Mouse (Mus musculus): Measurements from ENCODE around the gene Limd1. TPM values are rescaled to one million over a fixed set of nuclear protein-coding genes. Genes with fewer than 3 reads are reported as not detected.

Limd1 gene
- total RNA-seq, 1 experiment from 2014 or later = 18.2 TPM

DNA sequence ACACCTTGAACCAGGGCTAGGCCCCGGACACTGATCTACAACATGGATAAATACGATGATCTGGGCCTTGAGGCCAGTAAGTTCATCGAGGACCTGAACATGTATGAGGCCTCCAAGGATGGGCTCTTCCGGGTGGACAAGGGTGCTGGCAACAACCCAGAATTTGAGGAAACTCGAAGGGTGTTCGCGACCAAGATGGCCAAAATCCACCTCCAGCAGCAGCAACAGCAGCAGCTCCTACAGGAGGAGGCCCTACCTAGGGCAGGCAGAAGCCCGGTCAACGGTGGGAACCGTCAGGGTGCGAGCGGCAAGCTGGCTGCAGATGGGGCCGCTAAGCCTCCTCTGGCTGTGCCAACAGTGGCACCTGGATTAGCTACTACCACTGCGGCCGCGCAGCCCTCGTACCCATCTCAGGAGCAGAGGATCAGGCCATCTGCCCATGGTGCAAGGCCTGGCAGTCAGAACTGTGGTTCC is 727 bp downstream of the Limd1 start:
- 0 out of 4 replicates have a peak, but pooled peaks of 1 of the 2 experiments have one; percentile 12 for ATAC-seq (replicated peaks in 1 of 2; ENCODE audit: insufficient read depth in 1 of 2, low FRiP score in 2 of 2, low TSS enrichment in 1 of 2, low read depth in 1 of 2, poor library complexity in 2 of 2, severe bottlenecking in 2 of 2)

DNA sequence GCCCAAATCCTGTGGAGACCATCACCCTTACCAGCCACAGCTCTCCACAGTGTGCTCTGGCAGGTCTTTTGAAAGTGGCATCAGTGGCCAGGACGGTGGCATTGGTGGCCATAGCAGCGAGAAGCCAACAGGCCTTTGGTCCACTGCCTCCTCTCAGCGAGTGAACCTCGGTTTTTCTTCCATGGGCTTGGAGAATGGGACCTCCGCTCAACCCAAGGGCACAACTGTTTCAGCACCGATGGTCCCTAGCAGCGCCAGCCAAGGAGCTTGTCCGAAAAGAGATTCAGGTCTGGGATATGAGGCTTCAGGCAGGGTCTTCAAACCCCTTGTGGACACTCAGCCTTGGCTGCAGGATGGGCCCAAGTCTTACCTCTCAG is 1.4 kb downstream of the Limd1 start:
- no peak for ATAC-seq (replicated peaks in 1 of 2; ENCODE audit: insufficient read depth in 1 of 2, low FRiP score in 2 of 2, low TSS enrichment in 1 of 2, low read depth in 1 of 2, poor library complexity in 2 of 2, severe bottlenecking in 2 of 2)

DNA sequence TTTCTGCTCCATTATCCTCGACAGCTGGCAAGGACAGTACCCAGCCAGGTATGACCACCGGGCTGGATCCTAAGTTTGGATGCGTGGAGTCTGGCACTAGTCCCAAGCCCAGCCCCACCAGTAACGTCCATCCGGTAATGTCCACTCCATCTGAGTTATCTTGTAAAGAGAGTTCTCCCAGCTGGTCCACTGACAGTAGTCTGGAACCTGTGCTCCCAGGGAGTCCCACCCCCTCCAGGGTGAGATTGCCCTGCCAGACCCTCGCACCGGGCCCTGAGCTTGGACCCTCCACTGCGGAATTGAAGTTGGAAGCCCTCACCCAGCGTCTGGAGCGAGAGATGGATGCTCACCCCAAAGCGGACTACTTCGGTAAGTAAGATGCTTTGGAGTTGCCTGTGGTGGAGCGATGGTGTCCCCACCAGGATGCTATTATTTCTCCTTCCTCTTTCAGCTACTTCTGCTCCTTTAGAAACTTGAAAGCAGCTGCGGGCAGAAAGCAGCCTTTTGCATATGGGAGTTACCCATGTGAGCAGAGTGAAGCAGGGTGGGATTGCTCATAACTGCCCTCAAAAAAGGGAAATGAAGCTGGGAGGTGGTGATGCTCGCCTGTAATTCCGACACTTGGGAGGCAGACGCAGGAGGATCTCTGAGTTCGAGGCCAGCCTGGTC is 1.9 kb downstream of the Limd1 start:
- ATAC-seq (replicated peaks in 1 of 2; ENCODE audit: insufficient read depth in 1 of 2, low FRiP score in 2 of 2, low TSS enrichment in 1 of 2, low read depth in 1 of 2, poor library complexity in 2 of 2, severe bottlenecking in 2 of 2) = peak; percentile 54 to 56

- no peak for ATAC-seq (replicated peaks in 1 of 2; ENCODE audit: insufficient read depth in 1 of 2, low FRiP score in 2 of 2, low TSS enrichment in 1 of 2, low read depth in 1 of 2, poor library complexity in 2 of 2, severe bottlenecking in 2 of 2)
These were observed 2.6 kb downstream of the Limd1 start for GRCm38 (mm10) chr9:123481136-123481535.

- ATAC-seq (replicated peaks in 1 of 2; ENCODE audit: insufficient read depth in 1 of 2, low FRiP score in 2 of 2, low TSS enrichment in 1 of 2, low read depth in 1 of 2, poor library complexity in 2 of 2, severe bottlenecking in 2 of 2) = no peak
These were observed 5.1 kb downstream of the Limd1 start for GRCm38 (mm10) chr9:123483598-123483997.

DNA sequence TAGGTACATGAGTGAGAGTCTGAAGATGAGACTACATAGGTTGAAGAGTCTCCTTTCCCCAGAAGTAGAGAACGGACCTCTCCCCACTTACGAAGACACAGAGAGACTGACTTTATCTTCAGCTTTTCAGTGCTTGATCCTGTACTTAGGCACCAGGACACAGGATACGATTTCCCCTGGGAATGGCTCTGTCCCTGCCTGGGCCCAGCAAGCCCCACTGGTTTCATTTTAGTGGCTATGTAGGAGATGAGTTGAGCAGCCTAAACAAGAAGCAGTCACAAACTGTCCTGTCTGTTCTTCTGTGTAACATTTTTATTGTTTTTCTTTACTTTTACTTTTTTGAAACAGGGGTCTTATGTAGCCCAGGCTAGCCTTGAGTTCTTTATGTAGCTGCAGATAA is 6.3 kb downstream of the Limd1 start:
- ATAC-seq (replicated peaks in 1 of 2; ENCODE audit: insufficient read depth in 1 of 2, low FRiP score in 2 of 2, low TSS enrichment in 1 of 2, low read depth in 1 of 2, poor library complexity in 2 of 2, severe bottlenecking in 2 of 2) = no peak

GRCm38 (mm10) chr9:123485561-123485960 is 7.1 kb downstream of the Limd1 start:
- no peak for ATAC-seq (replicated peaks in 1 of 2; ENCODE audit: insufficient read depth in 1 of 2, low FRiP score in 2 of 2, low TSS enrichment in 1 of 2, low read depth in 1 of 2, poor library complexity in 2 of 2, severe bottlenecking in 2 of 2)

- ATAC-seq (replicated peaks in 1 of 2; ENCODE audit: insufficient read depth in 1 of 2, low FRiP score in 2 of 2, low TSS enrichment in 1 of 2, low read depth in 1 of 2, poor library complexity in 2 of 2, severe bottlenecking in 2 of 2) = no peak
These were observed 8.1 kb downstream of the Limd1 start for GRCm38 (mm10) chr9:123486635-123487034.

DNA sequence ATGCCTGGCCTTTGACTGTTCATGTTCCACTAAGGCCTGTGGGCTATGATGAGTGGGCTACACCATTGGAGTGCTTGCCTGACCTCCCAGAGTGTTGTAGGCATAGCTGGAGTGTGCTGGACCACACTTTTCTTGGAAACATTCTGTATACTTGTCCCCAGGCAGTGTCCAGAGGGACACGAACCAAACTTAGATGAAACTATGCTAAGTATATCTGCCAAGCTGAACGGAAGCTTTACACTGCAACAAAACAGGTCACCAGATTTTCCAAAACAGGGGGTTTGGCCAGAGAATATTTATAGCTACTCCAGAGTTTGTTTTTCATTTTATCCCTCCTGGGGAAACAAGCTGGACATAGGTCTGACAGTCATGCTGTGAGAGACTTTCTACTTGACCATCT is 10.6 kb downstream of the Limd1 start:
- no peak for ATAC-seq (replicated peaks in 1 of 2; ENCODE audit: insufficient read depth in 1 of 2, low FRiP score in 2 of 2, low TSS enrichment in 1 of 2, low read depth in 1 of 2, poor library complexity in 2 of 2, severe bottlenecking in 2 of 2)

DNA sequence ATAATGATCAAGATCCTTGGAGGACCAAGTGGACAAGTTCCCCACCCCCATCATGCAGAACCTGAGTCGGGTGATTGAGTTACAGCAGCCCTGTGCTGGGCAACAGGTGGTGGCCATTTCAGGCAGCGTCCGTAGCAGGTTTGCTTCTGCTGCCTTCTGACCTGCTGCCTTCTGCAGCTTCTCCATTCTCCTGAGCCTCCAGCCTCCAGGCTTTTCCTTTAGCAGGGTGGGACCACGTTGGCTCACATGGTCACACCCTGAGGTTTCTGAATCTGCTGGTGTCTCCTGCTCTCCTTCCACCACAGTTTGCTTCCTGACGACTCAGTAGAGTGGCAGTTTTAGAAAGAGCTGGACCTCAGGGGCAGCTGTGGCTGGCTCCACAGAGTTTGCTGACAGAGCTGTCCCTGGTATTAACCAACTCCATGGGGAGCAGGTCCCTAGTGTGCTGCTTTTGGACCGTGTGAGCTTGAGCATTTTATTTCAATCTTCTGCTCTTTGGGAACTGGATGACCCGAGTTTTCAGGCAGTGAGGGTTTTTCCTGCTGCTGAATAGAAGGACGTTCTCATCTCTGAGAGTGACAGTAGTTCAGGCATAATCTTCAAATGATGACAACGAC is 11.3 kb downstream of the Limd1 start:
- ATAC-seq (replicated peaks in 1 of 2; ENCODE audit: insufficient read depth in 1 of 2, low FRiP score in 2 of 2, low TSS enrichment in 1 of 2, low read depth in 1 of 2, poor library complexity in 2 of 2, severe bottlenecking in 2 of 2) = no peak

DNA sequence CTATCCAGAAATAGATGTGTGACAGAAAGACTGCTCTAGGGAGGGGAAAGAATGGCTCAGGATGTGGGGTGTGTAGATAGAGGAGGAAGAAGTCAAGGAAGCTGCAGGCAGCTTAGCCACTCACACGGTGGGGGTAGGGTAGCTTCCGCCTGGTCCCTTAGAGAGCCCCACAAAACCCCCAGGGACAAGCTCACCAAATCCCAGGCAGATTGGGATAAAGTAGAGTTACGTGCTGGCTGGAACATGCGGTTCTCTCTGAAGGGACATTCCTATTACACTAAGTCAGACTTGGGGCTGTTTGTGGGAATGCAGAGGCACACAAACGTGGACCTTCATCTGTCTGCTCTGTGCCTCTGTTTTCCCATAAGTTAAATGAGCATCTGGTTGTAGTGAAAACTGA is 12.4 kb downstream of the Limd1 start:
- ATAC-seq (replicated peaks in 1 of 2; ENCODE audit: insufficient read depth in 1 of 2, low FRiP score in 2 of 2, low TSS enrichment in 1 of 2, low read depth in 1 of 2, poor library complexity in 2 of 2, severe bottlenecking in 2 of 2) = no peak

DNA sequence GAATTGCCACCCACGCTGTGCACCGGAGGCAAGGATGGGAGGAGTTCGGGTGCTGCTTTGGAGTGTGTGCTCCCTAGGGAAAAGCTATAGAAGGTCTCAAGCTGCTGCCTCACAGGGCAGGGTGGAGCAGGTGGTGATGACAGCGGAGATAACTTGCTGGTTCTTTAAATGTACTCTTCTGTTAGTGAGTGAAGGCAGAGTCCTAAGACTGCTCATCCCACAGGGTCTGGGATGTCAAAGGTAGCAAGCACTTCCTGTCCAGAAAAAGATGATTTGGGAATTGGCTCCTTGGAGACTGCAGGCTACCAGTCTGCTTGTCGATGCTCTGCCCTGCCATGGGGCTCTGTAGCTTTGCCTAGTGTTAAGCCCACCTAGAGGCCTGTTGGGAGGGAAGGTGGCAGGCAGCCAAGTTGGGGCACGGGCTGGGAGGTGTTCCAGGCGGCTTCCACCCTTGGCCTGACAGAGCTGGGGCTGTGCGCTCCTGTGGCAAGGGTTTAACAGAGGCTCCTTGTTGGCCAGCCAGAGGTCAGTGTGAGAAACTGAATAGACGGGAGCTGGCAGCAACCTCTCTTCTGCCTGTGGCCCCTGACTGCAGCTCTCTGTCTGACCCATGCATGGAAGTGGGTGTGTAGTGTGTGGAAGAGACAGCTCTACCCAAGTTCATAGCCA is 13.5 kb downstream of the Limd1 start:
- ATAC-seq (replicated peaks in 1 of 2; ENCODE audit: insufficient read depth in 1 of 2, low FRiP score in 2 of 2, low TSS enrichment in 1 of 2, low read depth in 1 of 2, poor library complexity in 2 of 2, severe bottlenecking in 2 of 2) = peak; percentile 33 to 42; a peak in 3 of 4 replicates

DNA sequence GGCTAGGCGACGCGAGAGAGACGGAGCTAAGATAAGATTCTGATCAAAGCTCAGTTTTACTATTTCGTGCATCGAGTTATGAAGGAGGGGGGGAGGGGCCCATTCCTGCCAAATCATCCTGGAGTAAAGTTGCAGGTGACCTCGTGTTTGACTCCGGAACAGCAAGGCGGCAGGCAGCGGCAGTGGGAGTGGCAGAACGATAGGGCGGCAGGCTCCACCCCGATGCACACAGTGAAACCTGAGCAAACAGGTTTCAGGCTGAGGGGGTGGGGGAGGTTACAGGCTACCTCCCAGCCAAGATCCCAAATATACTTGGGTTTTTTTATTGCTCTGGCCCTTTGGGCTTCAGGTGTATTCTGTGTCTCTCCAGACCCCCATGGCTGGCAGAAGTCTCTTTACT is 18.2 kb downstream of the Limd1 start:
- no peak for ATAC-seq (replicated peaks in 1 of 2; ENCODE audit: insufficient read depth in 1 of 2, low FRiP score in 2 of 2, low TSS enrichment in 1 of 2, low read depth in 1 of 2, poor library complexity in 2 of 2, severe bottlenecking in 2 of 2)

- peak; percentile 97 to 98 for ATAC-seq (replicated peaks in 1 of 2; ENCODE audit: insufficient read depth in 1 of 2, low FRiP score in 2 of 2, low TSS enrichment in 1 of 2, low read depth in 1 of 2, poor library complexity in 2 of 2, severe bottlenecking in 2 of 2)
These were observed 19.4 kb downstream of the Limd1 start for GRCm38 (mm10) chr9:123497906-123498305.

DNA sequence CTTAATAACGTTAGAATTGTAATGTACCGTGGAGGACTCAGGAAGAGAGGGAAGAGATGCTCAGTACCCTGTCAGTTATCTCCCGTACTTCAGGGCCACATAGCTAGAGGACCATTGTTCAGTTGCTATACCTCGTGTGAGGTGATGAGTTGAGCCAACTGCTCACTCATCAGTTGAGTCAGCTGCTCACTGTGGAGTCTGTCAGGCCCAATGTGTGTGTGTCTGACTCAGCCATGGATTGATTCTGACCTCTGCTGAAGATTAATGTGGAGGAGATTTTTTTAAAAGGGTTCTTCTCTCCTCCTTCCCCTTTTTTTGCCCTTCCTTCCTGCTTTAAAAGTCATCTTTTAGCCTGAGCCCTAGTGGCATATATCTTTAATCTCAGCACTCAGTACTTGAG is 22.0 kb downstream of the Limd1 start:
- no peak for ATAC-seq (replicated peaks in 1 of 2; ENCODE audit: insufficient read depth in 1 of 2, low FRiP score in 2 of 2, low TSS enrichment in 1 of 2, low read depth in 1 of 2, poor library complexity in 2 of 2, severe bottlenecking in 2 of 2)

GRCm38 (mm10) chr9:123503171-123503834 is 24.8 kb downstream of the Limd1 start:
- no peak for ATAC-seq (replicated peaks in 1 of 2; ENCODE audit: insufficient read depth in 1 of 2, low FRiP score in 2 of 2, low TSS enrichment in 1 of 2, low read depth in 1 of 2, poor library complexity in 2 of 2, severe bottlenecking in 2 of 2)

DNA sequence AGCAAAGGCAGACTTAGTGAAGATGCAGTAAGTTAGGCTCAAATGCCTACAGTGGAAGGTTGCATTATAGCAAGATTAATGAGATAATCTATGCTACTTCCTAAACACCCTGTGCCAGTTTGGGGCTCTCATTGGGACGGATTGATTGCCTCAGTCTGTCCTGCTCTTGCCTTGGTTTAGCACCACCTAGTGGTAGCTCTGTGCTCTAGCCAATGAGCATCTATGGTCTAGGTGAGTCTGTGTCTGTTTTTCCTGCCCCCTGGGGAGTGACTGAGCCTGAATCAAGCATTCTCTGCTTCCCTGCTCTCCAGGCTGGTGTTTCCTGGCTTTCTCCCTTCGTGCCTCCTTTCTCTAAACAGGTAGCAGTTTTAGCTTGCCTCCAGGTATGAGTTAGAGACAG is 25.8 kb downstream of the Limd1 start:
- ATAC-seq (replicated peaks in 1 of 2; ENCODE audit: insufficient read depth in 1 of 2, low FRiP score in 2 of 2, low TSS enrichment in 1 of 2, low read depth in 1 of 2, poor library complexity in 2 of 2, severe bottlenecking in 2 of 2) = peak; percentile 84 to 92

- ATAC-seq (replicated peaks in 1 of 2; ENCODE audit: insufficient read depth in 1 of 2, low FRiP score in 2 of 2, low TSS enrichment in 1 of 2, low read depth in 1 of 2, poor library complexity in 2 of 2, severe bottlenecking in 2 of 2) = no peak
These were observed 27.1 kb downstream of the Limd1 start for GRCm38 (mm10) chr9:123505598-123505997.

Measured in hematopoietic stem cell, adult 5-6 weeks (primary cell).